Mouse (Mus musculus) neural tube, embryonic 14.5 days (tissue): Measurements from ENCODE around the gene Cd274. TPM values are rescaled to one million over a fixed set of nuclear protein-coding genes. Genes with fewer than 3 reads are reported as not detected.

ENCODE experiments used
- ATAC-seq: fragments of 200-750 bp; cut with Nextera tagmentation; 2 replicates; pipeline ENCODE4 v1.8.0; 2017; ENCODE audit warnings: low read depth, mild to moderate bottlenecking, moderate TSS enrichment, moderate library complexity
- H3K27ac ChIP-seq: fragments of 300-500 bp; sonication (generic); 2 replicates; pipeline ENCODE4 v1.5.1; 2014; ENCODE audit warnings: low read depth, mild to moderate bottlenecking, control low read depth, low read length, moderate library complexity, mixed read lengths
- H3K27me3 ChIP-seq: fragments of 300-500 bp; sonication (generic); 2 replicates; pipeline ENCODE4 v1.6.1; 2014; ENCODE audit warnings: low read length; ENCODE audit not compliant: control insufficient read depth, insufficient read depth
- H3K36me3 ChIP-seq: fragments of 300-500 bp; sonication (generic); 2 replicates; pipeline ENCODE4 v1.6.1; 2014; ENCODE audit warnings: low read length, mixed read lengths; ENCODE audit not compliant: control insufficient read depth, insufficient read depth
- H3K4me1 ChIP-seq: fragments of 300-500 bp; sonication (generic); 2 replicates; pipeline ENCODE4 v1.6.1; 2014; ENCODE audit warnings: low read length; ENCODE audit not compliant: control insufficient read depth, insufficient read depth
- H3K4me2 ChIP-seq: fragments of 300-500 bp; sonication (generic); 2 replicates; pipeline ENCODE4 v1.6.1; 2014; ENCODE audit warnings: mild to moderate bottlenecking, low read depth, low read length, control low read depth
- H3K4me3 ChIP-seq: fragments of 300-500 bp; sonication (generic); 2 replicates; pipeline ENCODE4 v1.5.1; 2014; ENCODE audit warnings: low read depth, low read length, control low read depth, mixed read lengths
- H3K9ac ChIP-seq: fragments of 300-500 bp; sonication (generic); replicated peaks from 2 replicates; pipeline ENCODE4 v1.6.1; 2014; ENCODE audit warnings: low read depth, mild to moderate bottlenecking, control low read depth, low read length, mixed read lengths
- H3K9me3 ChIP-seq: fragments of 300-500 bp; sonication (generic); 2 replicates; pipeline ENCODE4 v1.6.1; 2016; ENCODE audit warnings: low read length; ENCODE audit not compliant: control insufficient read depth
- WGBS: fragments of 180-500 bp; shearing (Covaris S2); extraction: QIAGEN DNeasy Blood & Tissue Kit; methylation state at CpG from one replicate; pipeline ENCODE4 v1.1.7; 2014; 5-methylcytosine and 5-hydroxymethylcytosine counted together
- polyA plus RNA-seq: library from polyadenylated mRNA; unstranded; fragments of >200 nt; fragmentation: Nextera tagmentation; extraction: Ambion mirVana; gene quantifications from 2 replicates; pipeline ENCODE4 v1.2.1, GENCODE M21; 2014

The Cd274 gene
- polyA plus RNA-seq, 1 experiment from 2014 or later, result 0.95 TPM

DNA sequence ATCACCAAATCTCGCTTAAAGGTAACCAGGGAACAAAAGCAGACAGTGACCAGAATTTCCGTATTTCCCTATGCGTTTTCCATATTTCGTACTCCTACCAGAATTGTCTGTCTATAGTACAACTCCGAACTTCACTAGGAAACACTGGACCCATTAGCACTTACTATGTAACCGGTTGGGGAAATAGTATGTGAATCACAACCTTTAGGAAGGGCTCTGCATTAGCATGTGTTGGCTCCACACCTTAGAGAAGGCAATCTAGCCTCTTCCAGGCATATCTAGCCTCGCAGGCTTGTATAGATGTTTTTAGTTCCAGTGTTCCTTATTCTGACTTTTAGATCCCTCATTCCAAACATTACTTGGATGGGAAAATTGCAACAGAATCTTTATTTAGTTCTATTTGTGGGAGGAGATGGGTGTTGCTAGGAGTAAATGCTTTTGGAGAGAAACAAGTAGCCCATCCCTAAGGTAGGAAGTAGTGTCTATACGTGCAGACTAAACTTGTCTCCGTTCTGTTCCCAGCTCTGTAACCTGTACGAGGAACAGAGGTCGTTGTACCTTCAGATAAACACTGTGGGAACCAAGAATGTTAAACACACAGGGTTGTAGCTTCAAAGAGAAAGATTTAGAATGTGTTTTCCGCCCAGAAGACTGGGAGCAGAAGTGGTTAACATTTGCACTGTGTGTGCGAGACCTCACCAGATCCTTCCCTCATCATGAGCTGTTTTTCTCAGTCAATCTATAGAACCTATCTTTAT, 4.9 kb upstream of the Cd274 start:
- WGBS, result 46% methylated on average over 13 of the region's 13 CpGs
- Histone ChIP-seq H3K4me3 (peak overlapping the region; percentile 69), H3K27ac (no peak overlapping the region; the same call in 1 of the 2 replicates), H3K4me1 (peaks cover 5% of the 10 kb centered on the region; the same call in 1 of the 2 replicates), H3K27me3 (no peaks in the 10 kb centered on the region), H3K4me2 (peak overlapping the region; percentile 53), H3K36me3 (peaks cover 5% of the 10 kb centered on the region; the same call in 1 of the 2 replicates), H3K9me3 (no peaks in the 10 kb centered on the region), H3K9ac (peak overlapping the region; percentile 78; the same call in 1 of the 2 replicates)
- peak; percentile 32 for ATAC-seq

- no peak overlapping the region for H3K9ac ChIP-seq
- WGBS, result 91% methylated on average over 7 of the region's 7 CpGs
- H3K27me3 ChIP-seq, result no peaks in the 10 kb centered on the region
- no peak overlapping the region for H3K4me2 ChIP-seq
- H3K4me3 ChIP-seq, result no peak overlapping the region
- no peaks in the 10 kb centered on the region for H3K9me3 ChIP-seq
- peaks cover 2% of the 10 kb centered on the region; the same call in 1 of the 2 replicates for H3K36me3 ChIP-seq
- peaks cover 5% of the 10 kb centered on the region; the same call in 1 of the 2 replicates for H3K4me1 ChIP-seq
- H3K27ac ChIP-seq, result no peak overlapping the region
- ATAC-seq, result no peak
These were observed 3.7 kb upstream of the Cd274 start for GRCm38 (mm10) chr19:29363557-29363956.

DNA sequence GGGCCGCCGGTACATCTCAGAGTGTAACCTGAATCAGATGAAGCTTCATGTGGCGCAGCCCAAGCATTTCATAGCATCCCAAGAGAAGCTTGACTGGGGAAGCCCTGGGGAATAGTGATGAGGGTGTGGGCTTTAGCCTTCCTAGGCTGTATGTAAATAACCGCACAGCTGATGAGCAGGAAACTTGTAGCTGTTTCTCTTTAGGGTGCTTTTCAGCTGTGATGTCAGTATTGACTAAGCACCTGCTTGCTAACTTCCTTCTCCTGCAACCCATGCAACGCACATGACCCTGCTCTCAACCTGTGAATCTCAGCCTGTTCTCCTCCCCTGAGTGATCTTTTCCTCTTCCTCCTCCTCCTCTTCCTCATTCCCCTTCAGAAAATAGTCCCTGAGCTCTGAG, 3.2 kb upstream of the Cd274 start:
- H3K4me3 ChIP-seq, result no peak overlapping the region
- H3K9ac ChIP-seq, result no peak overlapping the region
- no peak for ATAC-seq
- H3K36me3 ChIP-seq, result no peaks in the 10 kb centered on the region; the same call in 1 of the 2 replicates
- H3K9me3 ChIP-seq, result no peaks in the 10 kb centered on the region
- H3K4me2 ChIP-seq, result no peak overlapping the region
- H3K27ac ChIP-seq, result no peak overlapping the region
- H3K4me1 ChIP-seq, result peaks cover 5% of the 10 kb centered on the region; the same call in 1 of the 2 replicates
- WGBS, result 82% methylated on average over 5 of the region's 5 CpGs
- no peaks in the 10 kb centered on the region for H3K27me3 ChIP-seq

- H3K9ac ChIP-seq, result no peak overlapping the region
- no peak overlapping the region for H3K4me2 ChIP-seq
- H3K9me3 ChIP-seq, result no peaks in the 10 kb centered on the region
- H3K36me3 ChIP-seq, result no peaks in the 10 kb centered on the region; the same call in 1 of the 2 replicates
- 31% methylated on average over 3 of the region's 3 CpGs for WGBS
- H3K4me1 ChIP-seq, result peaks cover 5% of the 10 kb centered on the region; the same call in 1 of the 2 replicates
- H3K27me3 ChIP-seq, result no peaks in the 10 kb centered on the region
- H3K4me3 ChIP-seq, result no peak overlapping the region
- no peak for ATAC-seq
- H3K27ac ChIP-seq, result no peak overlapping the region
These were observed 2.1 kb upstream of the Cd274 start for GRCm38 (mm10) chr19:29365105-29365504.

DNA sequence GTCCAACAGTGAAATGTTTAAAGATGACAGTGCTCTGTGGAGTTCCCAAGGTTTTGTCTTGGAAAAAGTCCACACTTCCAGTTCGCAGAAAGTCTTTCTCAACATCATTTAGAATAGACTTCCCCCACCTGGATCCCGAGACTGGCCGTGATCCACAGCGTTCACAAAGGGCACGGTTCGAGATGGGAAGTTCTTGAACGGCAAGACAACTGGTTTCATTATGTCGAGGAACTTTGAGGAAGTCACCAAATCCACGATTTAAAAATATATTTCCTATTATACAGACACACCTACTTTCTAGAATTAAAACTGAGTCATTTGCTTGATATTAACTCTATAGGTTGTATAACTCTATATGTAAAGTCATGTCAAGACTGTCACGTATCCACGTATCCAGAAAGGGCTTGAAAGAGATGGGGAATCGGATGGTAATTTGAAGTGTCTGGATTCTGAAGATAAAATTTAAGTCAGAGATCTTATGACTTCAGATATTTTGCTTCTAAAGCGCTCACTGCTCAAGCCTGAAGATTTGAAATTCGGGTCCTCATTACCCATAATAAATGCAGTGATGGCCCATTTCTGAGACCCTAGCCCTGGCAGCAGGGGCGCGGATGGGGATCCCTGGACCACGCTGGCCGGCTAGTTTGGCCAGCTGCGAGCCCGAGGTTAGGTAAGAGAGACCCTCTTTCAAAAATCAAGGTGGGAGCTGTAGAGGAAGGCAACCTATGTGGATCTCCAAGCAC, 858 bp upstream of the Cd274 start:
- peak overlapping the region; percentile 37 for H3K4me3 ChIP-seq
- 63% methylated on average over 20 of the region's 20 CpGs for WGBS

DNA sequence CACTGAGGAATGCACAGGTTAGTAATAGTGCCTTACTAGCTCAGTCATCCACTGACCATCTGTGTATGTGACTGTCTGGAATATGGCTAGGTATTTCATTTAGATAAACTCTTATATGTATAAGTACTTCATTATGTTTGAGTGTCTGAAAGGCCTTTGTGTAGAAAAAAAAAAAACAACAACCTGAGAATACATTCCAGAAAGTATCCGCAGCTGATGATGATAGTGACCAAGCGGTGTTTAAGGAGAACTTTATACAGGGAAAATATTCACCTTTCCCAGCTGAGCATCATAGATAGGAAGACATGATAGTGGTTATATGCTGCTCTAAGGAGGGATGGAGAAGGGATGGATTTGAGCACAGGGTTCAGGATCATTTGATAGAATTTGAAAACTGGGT, 786 bp downstream of the Cd274 start:
- WGBS, result 93% methylated on average over 2 of the region's 2 CpGs
- no peaks in the 10 kb centered on the region for H3K4me1 ChIP-seq
- ATAC-seq, result no peak
- no peak overlapping the region for H3K9ac ChIP-seq
- H3K27me3 ChIP-seq, result no peaks in the 10 kb centered on the region
- H3K9me3 ChIP-seq, result no peaks in the 10 kb centered on the region
- H3K4me3 ChIP-seq, result no peak overlapping the region
- no peak overlapping the region for H3K27ac ChIP-seq
- no peaks in the 10 kb centered on the region for H3K36me3 ChIP-seq
- H3K4me2 ChIP-seq, result no peak overlapping the region

More for the DNA sequence above, 858 bp upstream of the Cd274 start:
- ATAC-seq, result no peak
- H3K4me1 ChIP-seq, result peaks cover 5% of the 10 kb centered on the region; the same call in 1 of the 2 replicates
- H3K4me2 ChIP-seq, result peak overlapping the region; percentile 64
- H3K9ac ChIP-seq, result no peak overlapping the region
- no peaks in the 10 kb centered on the region for H3K9me3 ChIP-seq
- no peaks in the 10 kb centered on the region for H3K27me3 ChIP-seq
- no peaks in the 10 kb centered on the region for H3K36me3 ChIP-seq
- no peak overlapping the region for H3K27ac ChIP-seq

DNA sequence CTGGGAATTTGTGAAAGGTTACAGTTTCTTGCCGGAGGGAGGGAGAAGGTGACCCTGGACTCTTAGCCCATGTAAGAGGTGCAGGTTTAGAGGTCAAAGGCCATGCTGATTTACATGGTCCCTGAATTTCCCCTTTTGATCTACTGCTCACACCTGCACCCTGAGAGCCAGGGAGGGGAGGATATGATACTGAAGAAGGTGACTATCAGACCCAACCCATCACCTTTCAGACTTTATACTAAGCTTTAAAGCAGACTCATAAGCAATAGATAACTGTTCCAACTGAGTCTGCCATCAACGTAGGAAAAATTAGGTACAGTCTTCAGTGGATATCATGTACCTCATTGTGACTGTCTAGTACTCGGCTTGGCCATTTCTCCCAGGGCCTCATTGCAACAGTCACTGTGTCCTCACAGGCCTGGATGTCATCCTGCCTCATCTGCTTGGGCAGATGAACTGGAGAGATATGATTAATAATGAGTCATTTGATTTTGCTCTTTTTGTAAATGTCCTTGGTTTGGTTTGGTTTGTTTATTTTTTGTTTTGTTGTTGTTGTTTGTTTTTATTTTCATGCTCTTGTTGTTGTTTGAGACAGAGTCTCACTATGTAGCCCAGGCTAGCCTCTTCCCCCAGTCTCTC, 1.5 kb downstream of the Cd274 start:
- Histone ChIP-seq H3K27ac (no peak overlapping the region), H3K4me3 (no peak overlapping the region), H3K4me1 (peaks cover 4% of the 10 kb centered on the region; the same call in 1 of the 2 replicates), H3K36me3 (no peaks in the 10 kb centered on the region), H3K27me3 (no peaks in the 10 kb centered on the region), H3K9ac (no peak overlapping the region), H3K4me2 (no peak overlapping the region), H3K9me3 (no peaks in the 10 kb centered on the region)
- no peak for ATAC-seq
- WGBS, result 87% methylated on average over 3 of the region's 3 CpGs

DNA sequence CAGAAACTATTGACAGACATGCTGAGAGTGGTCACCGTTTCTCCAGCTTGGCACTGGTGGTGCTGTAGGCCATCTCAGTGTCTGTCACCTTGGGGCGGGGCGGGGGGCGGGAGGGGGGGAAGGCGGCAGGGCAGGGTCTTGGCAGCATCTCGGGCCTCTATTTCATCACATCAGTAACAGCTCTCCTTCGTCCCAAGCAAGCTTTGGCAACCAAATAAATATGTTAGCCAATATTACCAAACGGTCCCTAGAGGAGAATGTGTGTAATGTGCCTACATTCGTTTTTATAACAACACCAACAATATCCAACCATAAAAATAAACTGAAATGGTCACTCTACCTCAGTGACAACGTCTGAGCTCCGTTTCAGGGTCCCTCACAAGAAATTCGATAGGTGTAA, 2.9 kb downstream of the Cd274 start:
- no peak overlapping the region for H3K4me2 ChIP-seq
- no peaks in the 10 kb centered on the region for H3K27me3 ChIP-seq
- H3K27ac ChIP-seq, result no peak overlapping the region
- no peak overlapping the region for H3K4me3 ChIP-seq
- H3K9me3 ChIP-seq, result no peaks in the 10 kb centered on the region
- WGBS, result 71% methylated on average over 12 of the region's 12 CpGs
- H3K36me3 ChIP-seq, result no peaks in the 10 kb centered on the region
- no peak for ATAC-seq
- no peak overlapping the region for H3K9ac ChIP-seq
- peaks cover 4% of the 10 kb centered on the region; the same call in 1 of the 2 replicates for H3K4me1 ChIP-seq
